ENCODE assay signal across 8 mouse cellular contexts in the genomic region with DNA sequence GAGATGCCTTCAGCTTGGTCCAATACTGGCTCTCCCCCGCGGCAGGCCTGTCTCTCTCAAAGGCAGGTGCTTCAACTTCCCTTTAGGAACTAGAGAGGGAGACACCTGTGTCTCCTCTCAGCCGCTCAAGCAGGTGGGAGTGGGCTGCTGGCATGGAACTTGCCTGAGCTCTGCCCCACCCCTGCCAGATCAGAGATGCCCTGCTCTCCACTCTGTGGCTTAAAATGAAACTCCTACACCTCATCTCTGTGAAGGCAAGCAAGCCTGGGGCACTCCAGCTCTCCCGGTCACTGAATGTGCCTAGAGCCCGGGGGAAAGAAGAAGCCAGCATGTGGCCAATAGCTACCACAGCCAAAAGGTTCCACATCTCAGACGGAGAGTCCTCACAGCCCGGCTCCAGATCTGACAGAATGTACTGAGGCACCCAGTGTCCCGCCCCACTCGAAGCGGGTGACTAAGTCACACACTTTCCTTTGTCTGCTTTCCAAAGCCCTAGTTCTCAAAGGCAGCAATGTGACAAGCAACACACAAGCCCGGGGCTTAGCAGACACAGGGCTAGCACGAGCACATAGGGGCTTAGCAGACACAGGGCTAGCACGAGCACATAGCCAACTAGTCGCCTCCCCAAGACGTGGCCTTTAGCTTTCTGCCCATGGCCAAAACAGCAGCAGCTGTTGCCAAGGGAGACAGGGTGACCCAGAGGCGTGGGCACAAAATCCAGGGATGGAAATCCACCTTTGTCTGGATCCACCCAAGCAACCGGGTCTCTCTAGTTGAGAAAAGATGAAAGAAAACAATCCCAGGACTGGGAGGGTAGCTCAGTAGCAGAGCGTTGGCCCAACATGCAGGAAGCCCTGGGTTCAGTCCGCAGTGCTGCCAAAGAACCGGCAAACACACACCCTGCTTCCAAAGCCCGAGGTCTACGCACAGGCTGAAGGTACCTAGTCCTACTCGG. TPM values are rescaled to one million over a fixed set of nuclear protein-coding genes. Genes with fewer than 3 reads are reported as not detected.
A peak's percentile ranks its signal among the peaks of the same experiment; 100 is the strongest.
DNase-seq lines count a peak whose midpoint lies in the region; ATAC-seq and TF ChIP-seq lines count a peak whose summit lies in the region.

No protein-coding gene starts in this region.

- H3K27ac ChIP-seq in forebrain, embryonic 10.5 days: peak overlapping the region; percentile 99
- peak overlapping the region; percentile 54; the same call in 1 of the 2 replicates for H3K27ac ChIP-seq in hindbrain, postnatal 0 days
- H3K27ac ChIP-seq in thymus, adult 2 months (ENCODE audit: control insufficient read depth, insufficient read depth, low read length): no peak overlapping the region

- H3K4me1 ChIP-seq in forebrain, embryonic 10.5 days: peaks cover 95% of the 10 kb centered on the region
- H3K4me1 ChIP-seq in hindbrain, postnatal 0 days (ENCODE audit: insufficient read depth, low read length): peaks cover 34% of the 10 kb centered on the region
- H3K4me1 ChIP-seq in thymus, adult 2 months (replicated peaks; ENCODE audit: control insufficient read depth, insufficient read depth, low read length): peaks cover 63% of the 10 kb centered on the region

- no peak for TF ChIP-seq POLR2A in thymus, adult 2 months (IDR thresholded peaks at IDR 0.05; ENCODE audit: control insufficient read depth, extremely low read depth, insufficient read depth, low read length, poor library complexity)

- no peaks in the 10 kb centered on the region for H3K27me3 ChIP-seq in forebrain, embryonic 10.5 days (ENCODE audit: poor library complexity, severe bottlenecking)
- H3K27me3 ChIP-seq in hindbrain, postnatal 0 days (ENCODE audit: insufficient read depth, low read length): no peaks in the 10 kb centered on the region
- H3K27me3 ChIP-seq in thymus, adult 2 months (ENCODE audit: control insufficient read depth, insufficient read depth, low read length): no peaks in the 10 kb centered on the region

- H3K4me2 ChIP-seq in hindbrain, postnatal 0 days (ENCODE audit: low read depth, low read length): peak overlapping the region; percentile 100

- TF ChIP-seq CTCF in hindbrain, postnatal 0 days (IDR thresholded peaks at IDR 0.05; ENCODE audit: low read depth): no peak
- no peak for TF ChIP-seq CTCF in thymus, adult 2 months (IDR thresholded peaks at IDR 0.05; ENCODE audit: borderline replicate concordance, control insufficient read depth, extremely low read depth, insufficient read depth, low read length, poor library complexity)

- ATAC-seq in hindbrain, postnatal 0 days: peak; percentile 15; the same call in 1 of the 2 replicates

- H3K4me3 ChIP-seq in forebrain, embryonic 10.5 days: peak overlapping the region; percentile 88
- peak overlapping the region; percentile 63 for H3K4me3 ChIP-seq in hindbrain, postnatal 0 days (ENCODE audit: low read length)
- peak overlapping the region; percentile 28 for H3K4me3 ChIP-seq in thymus, adult 2 months (ENCODE audit: control insufficient read depth, insufficient read depth, low read length)

- H3K9me3 ChIP-seq in forebrain, embryonic 10.5 days: no peaks in the 10 kb centered on the region
- no peaks in the 10 kb centered on the region for H3K9me3 ChIP-seq in hindbrain, postnatal 0 days (ENCODE audit: low read length)

- WGBS in forebrain, embryonic 10.5 days: 38% methylated on average over 23 of the region's 23 CpGs
- 22% methylated on average over 23 of the region's 23 CpGs for WGBS in hindbrain, postnatal 0 days
- 31% methylated on average over 23 of the region's 23 CpGs for WGBS in thymus, adult 2 months

- 0 out of 2 replicates have a peak overlapping the region, but pooled peaks have one; percentile 17 for H3K9ac ChIP-seq in hindbrain, postnatal 0 days (replicated peaks; ENCODE audit: low read length)

- peaks cover 19% of the 10 kb centered on the region for H3K36me3 ChIP-seq in forebrain, embryonic 10.5 days (replicated peaks)
- H3K36me3 ChIP-seq in hindbrain, postnatal 0 days (ENCODE audit: insufficient read depth, low read length): no peaks in the 10 kb centered on the region
- H3K36me3 ChIP-seq in thymus, adult 2 months (ENCODE audit: control insufficient read depth, insufficient read depth, low read length): no peaks in the 10 kb centered on the region

- DNase-seq in kidney, adult 18-20 months: peak; percentile 49
- no peak for DNase-seq in kidney, postnatal 36 days
- DNase-seq in Muller cell, postnatal 12 days (ENCODE audit: inconsistent ontology term): peak; percentile 83
- peak; percentile 36 for DNase-seq in forebrain, embryonic 10.5 days (ENCODE audit: extremely low spot score, low spot score)
- DNase-seq in hindbrain, postnatal 0 days (ENCODE audit: low spot score): peak; percentile 42
- DNase-seq in lung, postnatal 25 days (ENCODE audit: low spot score): peak; percentile 71
- no peak for DNase-seq in thymus, adult 2 months
- no peak for DNase-seq in cerebellum, postnatal 4 days (ENCODE audit: low spot score in 2 of 2)

RNA-seq across cellular contexts. Expression of gene Smad3, which starts 3.0 kb away (rescaled TPM):
- polyA plus RNA-seq in forebrain, embryonic 10.5 days (2016; fragmentation: Nextera tagmentation; extraction: Ambion mirVana): 22.1 and 25.5 TPM in 2 replicates
- 26.5 and 34.0 TPM in 2 replicates for total RNA-seq in hindbrain, postnatal 0 days (2014; rRNA removed)
- polyA plus RNA-seq in hindbrain, postnatal 0 days (2015; fragmentation: Nextera tagmentation; extraction: Ambion mirVana): 7.2 and 7.5 TPM in 2 replicates
- polyA plus RNA-seq in thymus, adult 2 months (2012; rRNA removed): 63.4 and 70.9 TPM in 2 replicates

Comparison
In these comparisons a context has a peak if more than half of its experiments do, and no peak if none do; other contexts are left out.
1. DNase-seq: peak in kidney, adult 18-20 months (single experiment), Muller cell, postnatal 12 days (single experiment), forebrain, embryonic 10.5 days (single experiment), hindbrain, postnatal 0 days (single experiment) and lung, postnatal 25 days (single experiment); none in kidney, postnatal 36 days (0 of 2), thymus, adult 2 months (single experiment) and cerebellum, postnatal 4 days (0 of 2).
2. H3K4me3 ChIP-seq: peak in every context shown above with its lines; median percentile 88 in forebrain, embryonic 10.5 days; 63 in hindbrain, postnatal 0 days; 28 in thymus, adult 2 months.